Mouse (Mus musculus): ENCODE measurements around the gene Zdhhc19.

Zdhhc19 gene

GRCm38 (mm10) chr16:32495965-32496364 lies at the start of gene Zdhhc19:
Gene Zdhhc19, plus strand, starts transcription at chr16:32496265.
- no peak for DNase-seq (ENCODE audit: low read depth, low spot score)

- no peak for DNase-seq (ENCODE audit: low read depth, low spot score)
Observed at GRCm38 (mm10) chr16:32446563-32447138, 49.4 kb upstream of the Zdhhc19 start.

- no peak for DNase-seq (ENCODE audit: low read depth, low spot score)
Observed at GRCm38 (mm10) chr16:32449665-32450064, 46.4 kb upstream of the Zdhhc19 start.

GRCm38 (mm10) chr16:32450133-32450532 lies 45.9 kb upstream of the Zdhhc19 start:
- no peak for DNase-seq (ENCODE audit: low read depth, low spot score)

- DNase-seq (ENCODE audit: low read depth, low spot score) = no peak
Observed at GRCm38 (mm10) chr16:32453102-32453501, 43.0 kb upstream of the Zdhhc19 start.

- peak; percentile 29 for DNase-seq (ENCODE audit: low read depth, low spot score)
Observed at GRCm38 (mm10) chr16:32454646-32455045, 41.4 kb upstream of the Zdhhc19 start.

GRCm38 (mm10) chr16:32456086-32456485 lies 40.0 kb upstream of the Zdhhc19 start:
- DNase-seq (ENCODE audit: low read depth, low spot score) = no peak

- DNase-seq (ENCODE audit: low read depth, low spot score) = no peak
Observed at GRCm38 (mm10) chr16:32456761-32457160, 39.3 kb upstream of the Zdhhc19 start.

GRCm38 (mm10) chr16:32457589-32458386 lies 38.3 kb upstream of the Zdhhc19 start:
- peak; percentile 24 for DNase-seq (ENCODE audit: low read depth, low spot score)

- DNase-seq (ENCODE audit: low read depth, low spot score) = no peak
Observed at GRCm38 (mm10) chr16:32460518-32460917, 35.5 kb upstream of the Zdhhc19 start.

GRCm38 (mm10) chr16:32461713-32462112 lies 34.4 kb upstream of the Zdhhc19 start:
- no peak for DNase-seq (ENCODE audit: low read depth, low spot score)

- DNase-seq (ENCODE audit: low read depth, low spot score) = no peak
Observed at GRCm38 (mm10) chr16:32462950-32463349, 33.1 kb upstream of the Zdhhc19 start.

- no peak for DNase-seq (ENCODE audit: low read depth, low spot score)
Observed at GRCm38 (mm10) chr16:32463426-32463825, 32.6 kb upstream of the Zdhhc19 start.

- no peak for DNase-seq (ENCODE audit: low read depth, low spot score)
Observed at GRCm38 (mm10) chr16:32464908-32465307, 31.2 kb upstream of the Zdhhc19 start.

- no peak for DNase-seq (ENCODE audit: low read depth, low spot score)
Observed at GRCm38 (mm10) chr16:32468488-32468887, 27.6 kb upstream of the Zdhhc19 start.

GRCm38 (mm10) chr16:32469404-32470105 lies 26.5 kb upstream of the Zdhhc19 start:
- DNase-seq (ENCODE audit: low read depth, low spot score) = no peak

- peak; percentile 45 for DNase-seq (ENCODE audit: low read depth, low spot score)
Observed at GRCm38 (mm10) chr16:32472276-32473015, 23.6 kb upstream of the Zdhhc19 start.

GRCm38 (mm10) chr16:32477315-32477714 lies 18.8 kb upstream of the Zdhhc19 start:
- DNase-seq (ENCODE audit: low read depth, low spot score) = no peak

GRCm38 (mm10) chr16:32479415-32479814 lies 16.6 kb upstream of the Zdhhc19 start:
- no peak for DNase-seq (ENCODE audit: low read depth, low spot score)

- DNase-seq (ENCODE audit: low read depth, low spot score) = peak; percentile 45
Observed at GRCm38 (mm10) chr16:32484431-32484871, 11.6 kb upstream of the Zdhhc19 start.

GRCm38 (mm10) chr16:32485209-32485608 lies 10.9 kb upstream of the Zdhhc19 start:
- DNase-seq (ENCODE audit: low read depth, low spot score) = no peak

GRCm38 (mm10) chr16:32486046-32486445 lies 10.0 kb upstream of the Zdhhc19 start:
- DNase-seq (ENCODE audit: low read depth, low spot score) = no peak
